Mouse (Mus musculus): Measurements from ENCODE around the gene Gm49601.

Gene Gm49601

GRCm38 (mm10) chr16:18608226-18608625 is 18.0 kb downstream of the Gm49601 start:
- no peak for DNase-seq (ENCODE audit: low spot score in 2 of 2)

DNA sequence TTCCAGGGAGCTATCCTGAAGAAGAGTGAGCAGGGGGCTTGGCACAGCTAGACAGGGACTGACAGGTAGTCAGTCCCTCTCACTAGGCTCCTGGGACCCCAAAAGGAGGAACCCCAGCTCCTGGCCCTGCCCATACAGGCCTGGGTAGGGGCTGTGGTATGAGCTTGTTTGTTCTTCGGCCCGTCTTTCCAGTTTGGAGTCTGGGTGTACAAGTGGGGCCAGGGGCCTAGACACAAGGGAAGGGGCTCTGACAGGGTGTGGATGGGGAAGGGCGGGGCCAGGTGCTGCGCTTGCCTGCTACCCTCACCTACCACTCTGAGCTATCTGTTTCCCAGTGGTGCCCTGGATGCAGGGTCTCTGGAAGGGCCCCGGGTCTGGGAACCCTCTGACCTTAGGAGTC is 20.5 kb downstream of the Gm49601 start:
- no peak for DNase-seq (ENCODE audit: low spot score in 2 of 2)

DNA sequence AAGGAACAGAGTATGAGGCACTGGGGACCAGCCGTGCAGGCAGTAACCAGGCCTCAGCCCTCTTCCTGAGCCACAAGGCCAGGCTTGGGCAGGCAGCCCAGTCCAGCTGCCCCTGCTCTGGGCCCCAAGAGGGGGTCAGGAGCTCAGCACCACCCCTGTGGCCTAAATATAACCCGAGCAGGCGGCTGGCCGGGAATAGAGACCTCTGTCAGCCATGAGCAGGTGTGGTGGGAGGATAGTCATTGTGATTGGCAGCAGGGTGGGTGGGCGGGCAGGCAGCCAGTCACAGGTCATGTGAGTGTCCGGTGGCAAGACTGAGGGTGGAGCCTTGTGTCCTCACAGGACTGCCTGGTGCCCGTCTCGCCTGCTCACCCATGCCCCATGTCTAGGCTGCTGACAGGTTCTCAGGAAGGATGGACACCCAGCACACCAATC is 21.9 kb downstream of the Gm49601 start:
- no peak for DNase-seq (ENCODE audit: low spot score in 2 of 2)

DNA sequence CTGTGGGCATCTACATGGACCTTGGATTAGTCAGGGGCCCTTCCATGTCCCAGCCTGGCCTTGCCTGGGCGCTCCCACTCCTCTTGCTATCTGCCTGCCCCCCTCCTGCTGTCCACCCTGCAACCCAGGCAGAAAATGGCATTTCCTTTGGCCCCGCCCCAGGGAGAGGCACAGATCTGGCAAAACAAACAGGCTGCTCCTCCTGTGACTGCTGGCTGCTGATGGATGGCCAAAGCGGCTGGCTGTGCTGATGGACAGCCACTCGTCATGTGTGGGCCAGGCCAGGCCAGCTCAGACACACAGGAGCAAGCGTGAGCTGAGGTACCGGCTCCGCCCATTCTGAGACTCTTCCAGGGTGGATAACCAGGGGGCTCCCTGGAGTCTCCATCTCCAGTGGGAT is 24.8 kb downstream of the Gm49601 start:
- DNase-seq (ENCODE audit: low spot score in 2 of 2), result no peak

GRCm38 (mm10) chr16:18598006-18598405 is 28.2 kb downstream of the Gm49601 start:
- no peak for DNase-seq (ENCODE audit: low spot score in 2 of 2)

DNA sequence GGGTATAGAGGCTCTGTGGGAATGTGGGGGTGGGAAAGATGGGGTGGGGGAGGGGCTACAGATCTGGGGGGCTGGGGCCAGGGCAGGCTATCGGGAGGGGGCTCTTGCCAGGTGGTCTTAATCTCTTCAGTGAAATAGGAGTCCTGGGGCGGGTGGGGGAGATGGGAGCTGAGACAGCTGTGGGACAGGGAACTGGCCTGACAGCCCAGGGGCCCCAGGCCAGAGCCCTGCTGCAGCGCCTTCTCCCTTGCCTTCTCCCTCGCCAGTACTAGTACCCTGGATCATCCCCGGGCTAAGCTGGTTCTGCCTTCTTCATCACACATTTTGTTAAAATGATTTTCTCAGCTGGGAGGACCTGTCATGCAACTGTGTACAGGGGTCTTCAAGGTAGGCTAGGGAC is 30.0 kb downstream of the Gm49601 start:
- DNase-seq (ENCODE audit: low spot score in 2 of 2), result no peak

GRCm38 (mm10) chr16:18593930-18594329 is 32.3 kb downstream of the Gm49601 start:
- DNase-seq (ENCODE audit: low spot score in 2 of 2), result no peak

- DNase-seq (ENCODE audit: low spot score in 2 of 2), result no peak
Observed at GRCm38 (mm10) chr16:18591047-18592018, 34.9 kb downstream of the Gm49601 start.

- no peak for DNase-seq (ENCODE audit: low spot score in 2 of 2)
Observed at GRCm38 (mm10) chr16:18589804-18590790, 36.1 kb downstream of the Gm49601 start, which contains the start of gene Tbx1. TSS of gene Tbx1 (minus strand) at chr16:18590671.

GRCm38 (mm10) chr16:18589080-18589621 is 37.1 kb downstream of the Gm49601 start:
- no peak for DNase-seq (ENCODE audit: low spot score in 2 of 2)

DNA sequence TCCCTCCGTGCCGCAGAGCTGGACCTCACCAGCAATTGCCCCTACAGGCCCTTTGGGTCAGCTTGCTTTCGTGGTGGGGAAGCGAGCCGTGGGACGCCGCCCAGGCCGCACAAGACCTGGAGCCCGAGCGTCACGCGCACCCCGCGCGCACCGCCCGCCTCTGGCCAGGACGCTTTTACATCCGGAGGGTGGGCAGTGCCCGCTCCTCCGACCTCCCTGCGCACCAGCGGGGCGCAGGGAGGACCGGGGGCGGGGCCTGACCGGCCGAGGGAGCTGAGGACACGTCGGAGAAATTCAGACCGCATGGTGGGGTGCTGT is 37.5 kb downstream of the Gm49601 start:
- DNase-seq (ENCODE audit: low spot score in 2 of 2), result no peak

GRCm38 (mm10) chr16:18587847-18588737 is 38.1 kb downstream of the Gm49601 start:
- DNase-seq (ENCODE audit: low spot score in 2 of 2), result no peak

DNA sequence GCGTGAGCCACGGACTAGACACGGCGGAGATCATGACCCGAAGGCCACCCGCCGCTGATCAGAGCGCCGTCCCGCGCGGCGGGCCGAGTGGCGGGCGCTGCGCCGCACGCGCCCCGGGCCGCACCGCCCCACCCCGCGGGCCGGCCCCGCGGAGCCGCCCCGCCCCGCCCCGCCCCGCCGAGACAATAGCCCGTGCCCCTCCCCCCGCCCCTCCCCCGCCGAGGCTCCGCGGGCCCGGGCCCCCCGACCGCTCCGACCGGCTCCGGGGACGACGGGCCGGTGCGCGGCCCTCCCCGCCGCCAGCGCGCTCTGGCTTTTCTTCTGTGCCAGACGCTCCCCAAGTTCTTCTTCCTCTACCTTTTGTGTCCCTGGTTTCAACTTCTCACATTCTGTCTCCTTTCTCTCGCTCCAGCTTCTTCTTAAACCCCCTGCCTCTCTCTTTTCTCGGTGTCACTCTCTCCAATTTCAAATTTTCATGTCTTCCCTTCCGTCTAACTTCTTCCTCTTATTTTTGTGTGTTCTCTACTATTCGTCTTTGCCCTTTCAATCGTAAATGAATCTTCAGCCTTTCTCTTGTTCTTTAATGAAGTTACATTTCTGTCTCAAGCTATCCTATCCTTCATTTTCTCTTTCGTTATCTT is 39.2 kb downstream of the Gm49601 start:
- no peak for DNase-seq (ENCODE audit: low spot score in 2 of 2)

DNA sequence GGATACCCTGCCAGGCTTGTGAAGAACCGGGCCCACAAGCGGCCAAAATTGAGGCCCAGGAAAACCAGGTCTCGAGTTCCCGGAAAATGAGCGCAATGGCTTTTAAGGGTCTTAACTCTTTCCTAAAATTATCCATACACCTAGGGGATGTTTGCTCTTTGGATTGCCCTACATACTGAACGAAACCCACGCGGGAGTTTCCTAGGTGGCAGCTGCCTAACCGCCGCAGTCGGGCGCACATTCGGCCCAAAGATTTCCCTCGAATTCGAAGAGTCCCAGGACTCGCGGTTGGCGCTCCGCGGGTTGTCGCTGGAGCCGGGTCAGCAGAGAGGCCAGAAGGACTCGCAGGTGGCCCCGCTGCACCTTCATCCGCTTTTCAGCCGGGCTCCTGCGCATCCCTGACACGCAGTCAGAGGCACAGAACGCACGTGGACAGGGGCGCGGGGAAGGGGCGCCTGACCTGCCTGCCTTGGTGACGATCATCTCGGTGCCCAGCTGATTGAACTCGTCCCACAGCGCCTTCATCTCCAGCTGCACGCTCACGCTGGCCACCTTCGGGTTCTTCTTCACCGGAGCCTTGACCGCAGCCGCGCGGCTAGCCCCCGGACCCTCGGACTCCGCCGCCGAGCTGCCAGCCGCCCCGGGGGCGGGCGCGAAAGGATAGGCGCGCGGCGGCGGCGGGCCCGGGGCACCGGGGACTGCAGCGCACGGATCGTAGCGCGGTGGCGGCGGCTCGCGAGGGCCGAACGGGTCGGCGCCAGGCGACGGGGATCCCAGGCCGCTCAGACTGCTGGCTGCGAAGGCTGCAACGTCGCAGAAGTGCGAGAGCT is 39.9 kb downstream of the Gm49601 start:
- DNase-seq (ENCODE audit: low spot score in 2 of 2), result no peak

DNA sequence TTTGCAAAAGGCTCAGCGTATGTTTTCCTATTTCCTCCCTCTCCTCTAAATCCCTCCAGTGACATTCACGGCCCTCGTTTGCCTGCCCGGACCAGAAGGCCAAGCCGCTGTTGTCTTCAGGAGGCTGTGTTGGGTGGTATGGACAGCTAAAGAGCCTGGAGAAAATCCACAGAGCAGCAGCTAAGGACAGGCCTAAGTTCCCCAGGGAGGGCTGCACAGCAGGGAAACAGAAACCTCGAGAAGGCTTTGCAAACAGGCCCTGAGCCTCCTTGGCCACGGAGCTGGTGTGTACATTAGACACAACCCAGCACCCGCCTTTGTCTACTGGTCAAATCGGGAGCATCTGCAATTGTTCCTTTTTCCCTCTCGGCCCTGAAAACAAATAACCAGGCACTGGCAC is 40.6 kb downstream of the Gm49601 start:
- no peak for DNase-seq (ENCODE audit: low spot score in 2 of 2)

DNA sequence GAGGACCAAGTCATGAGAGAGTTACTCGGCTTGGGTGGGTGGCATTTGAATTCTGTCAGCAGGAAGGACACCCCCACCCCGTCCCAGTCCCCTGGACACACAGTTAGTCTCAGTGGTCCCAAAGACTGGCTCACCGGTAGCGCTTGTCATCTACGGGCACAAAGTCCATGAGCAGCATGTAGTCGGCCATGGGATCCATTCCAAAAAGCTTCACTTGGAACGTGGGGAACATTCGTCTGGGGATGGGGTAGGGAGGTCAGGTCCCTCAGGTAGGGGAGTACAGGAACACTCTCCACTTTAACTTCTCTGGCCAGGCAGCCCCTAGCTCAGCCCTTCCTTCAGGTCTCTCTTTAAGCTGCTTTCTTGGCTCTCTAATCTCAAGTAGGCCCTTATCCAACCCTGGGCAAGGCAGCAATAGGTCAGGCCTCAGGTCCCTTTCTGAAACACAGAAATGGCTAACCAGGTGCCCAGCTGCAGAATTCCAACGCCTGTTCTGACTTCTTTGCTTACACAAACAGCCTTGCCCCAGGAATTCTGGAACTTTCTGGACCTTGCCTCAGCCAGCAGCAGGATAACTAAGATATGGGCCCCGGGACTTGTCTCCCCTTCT is 41.2 kb downstream of the Gm49601 start:
- no peak for DNase-seq (ENCODE audit: low spot score in 2 of 2)

- no peak for DNase-seq (ENCODE audit: low spot score in 2 of 2)
Observed at GRCm38 (mm10) chr16:18583673-18584357, 42.4 kb downstream of the Gm49601 start.

GRCm38 (mm10) chr16:18583169-18583568 is 43.1 kb downstream of the Gm49601 start:
- no peak for DNase-seq (ENCODE audit: low spot score in 2 of 2)
